Comparison of ENCODE assay signal across 8 mouse cellular contexts in genomic region chr6:49263081-49263846, GRCm38 (mm10). TPM values are rescaled to one million over a fixed set of nuclear protein-coding genes. Genes with fewer than 3 reads are reported as not detected.
DNase-seq lines count a peak whose midpoint lies in the region; ATAC-seq and TF ChIP-seq lines count a peak whose summit lies in the region.

No protein-coding gene starts in this region.

- H3K36me3 ChIP-seq in C2C12 (ENCODE audit: control insufficient read depth, insufficient read depth): peaks cover 13% of the 10 kb centered on the region
- H3K36me3 ChIP-seq in embryonic facial prominence, embryonic 12.5 days: no peaks in the 10 kb centered on the region
- no peaks in the 10 kb centered on the region for H3K36me3 ChIP-seq in heart, embryonic 15.5 days
- H3K36me3 ChIP-seq in lung, embryonic 16.5 days (ENCODE audit: control insufficient read depth, insufficient read depth, low read length): peaks cover 3% of the 10 kb centered on the region; the same call in 1 of the 2 replicates
- H3K36me3 ChIP-seq in neural tube, embryonic 15.5 days: no peaks in the 10 kb centered on the region

- peak; percentile 52 for DNase-seq in T-cell, adult 2 months (ENCODE audit: low spot score)
- peak; percentile 55 to 75 for DNase-seq in kidney, postnatal 4 days
- DNase-seq in thymus, postnatal 0 days (ENCODE audit: low spot score): peak; percentile 56

- H3K4me1 ChIP-seq in embryonic facial prominence, embryonic 12.5 days: peaks cover 19% of the 10 kb centered on the region
- H3K4me1 ChIP-seq in heart, embryonic 15.5 days (replicated peaks): peaks cover 28% of the 10 kb centered on the region
- H3K4me1 ChIP-seq in lung, embryonic 16.5 days (replicated peaks; ENCODE audit: control insufficient read depth, insufficient read depth, low read length): peaks cover 23% of the 10 kb centered on the region
- peaks cover 26% of the 10 kb centered on the region for H3K4me1 ChIP-seq in neural tube, embryonic 15.5 days

- no peak for TF ChIP-seq CTCF in C2C12 (IDR thresholded peaks at IDR 0.05; ENCODE audit: control insufficient read depth, insufficient read depth, insufficient read length)

- no peaks in the 10 kb centered on the region for H3K27me3 ChIP-seq in C2C12 (ENCODE audit: control insufficient read depth, insufficient read depth, insufficient read length)
- H3K27me3 ChIP-seq in embryonic facial prominence, embryonic 12.5 days: no peaks in the 10 kb centered on the region
- H3K27me3 ChIP-seq in heart, embryonic 15.5 days: no peaks in the 10 kb centered on the region
- no peaks in the 10 kb centered on the region for H3K27me3 ChIP-seq in lung, embryonic 16.5 days (ENCODE audit: control insufficient read depth, insufficient read depth, low read depth, low read length)
- H3K27me3 ChIP-seq in neural tube, embryonic 15.5 days (replicated peaks): no peaks in the 10 kb centered on the region

- peak overlapping the region; percentile 62 for H3K4me2 ChIP-seq in embryonic facial prominence, embryonic 12.5 days (replicated peaks)
- peak overlapping the region; percentile 70 for H3K4me2 ChIP-seq in heart, embryonic 15.5 days
- peak overlapping the region; percentile 67 for H3K4me2 ChIP-seq in lung, embryonic 16.5 days (ENCODE audit: low read depth, low read length)
- peak overlapping the region; percentile 70 for H3K4me2 ChIP-seq in neural tube, embryonic 15.5 days

- peak; percentile 58 for ATAC-seq in embryonic facial prominence, embryonic 12.5 days (ENCODE audit: insufficient number of reproducible peaks, insufficient read depth, low FRiP score, low TSS enrichment)
- ATAC-seq in heart, embryonic 15.5 days (replicated peaks; ENCODE audit: insufficient number of reproducible peaks, insufficient read depth, low FRiP score, low read depth): peak; percentile 74
- ATAC-seq in lung, embryonic 16.5 days (ENCODE audit: low read depth): peak; percentile 70
- peak; percentile 84 for ATAC-seq in neural tube, embryonic 15.5 days (ENCODE audit: low FRiP score)

- H3K4me3 ChIP-seq in C2C12 (ENCODE audit: insufficient read depth, poor library complexity, severe bottlenecking): peak overlapping the region; percentile 95
- peak overlapping the region; percentile 85 for H3K4me3 ChIP-seq in embryonic facial prominence, embryonic 12.5 days
- peak overlapping the region; percentile 88 for H3K4me3 ChIP-seq in heart, embryonic 15.5 days
- peak overlapping the region; percentile 100 for H3K4me3 ChIP-seq in lung, embryonic 16.5 days (ENCODE audit: low read length)
- H3K4me3 ChIP-seq in neural tube, embryonic 15.5 days (replicated peaks): peak overlapping the region; percentile 100

- peak overlapping the region; percentile 98 for H3K9ac ChIP-seq in embryonic facial prominence, embryonic 12.5 days
- peak overlapping the region; percentile 98 for H3K9ac ChIP-seq in heart, embryonic 15.5 days
- peak overlapping the region; percentile 100 for H3K9ac ChIP-seq in lung, embryonic 16.5 days (ENCODE audit: low read length)
- H3K9ac ChIP-seq in neural tube, embryonic 15.5 days (replicated peaks): peak overlapping the region; percentile 99

- peak overlapping the region; percentile 95 for H3ac ChIP-seq in C2C12 (ENCODE audit: control insufficient read depth, insufficient read length, low read depth)

- H3K9me3 ChIP-seq in embryonic facial prominence, embryonic 12.5 days: no peaks in the 10 kb centered on the region
- H3K9me3 ChIP-seq in heart, embryonic 15.5 days (replicated peaks): no peaks in the 10 kb centered on the region
- H3K9me3 ChIP-seq in lung, embryonic 16.5 days (ENCODE audit: control insufficient read depth, low read length): no peaks in the 10 kb centered on the region
- H3K9me3 ChIP-seq in neural tube, embryonic 15.5 days (replicated peaks): no peaks in the 10 kb centered on the region

- H3K79me3 ChIP-seq in C2C12 (ENCODE audit: low read depth): peaks cover 55% of the 10 kb centered on the region

- peaks cover 56% of the 10 kb centered on the region for H3K79me2 ChIP-seq in C2C12 (ENCODE audit: control insufficient read depth, insufficient read depth)

- WGBS in embryonic facial prominence, embryonic 12.5 days: under 1% methylated on average over 71 of the region's 71 CpGs
- under 1% methylated on average over 71 of the region's 71 CpGs for WGBS in heart, embryonic 15.5 days
- WGBS in lung, embryonic 16.5 days: under 1% methylated on average over 62 of the region's 71 CpGs
- under 1% methylated on average over 71 of the region's 71 CpGs for WGBS in neural tube, embryonic 15.5 days

- H3K27ac ChIP-seq in embryonic facial prominence, embryonic 12.5 days: peak overlapping the region; percentile 98
- peak overlapping the region; percentile 95 for H3K27ac ChIP-seq in heart, embryonic 15.5 days
- H3K27ac ChIP-seq in lung, embryonic 16.5 days (ENCODE audit: low read length): peak overlapping the region; percentile 99
- peak overlapping the region; percentile 98 for H3K27ac ChIP-seq in neural tube, embryonic 15.5 days (replicated peaks)

TF ChIP-seq in C2C12, 6 proteins besides CTCF, POLR2A, EP300 and RAD21:
- TF ChIP-seq MYOG (IDR thresholded peaks at IDR 0.05; ENCODE audit: control insufficient read depth, extremely low read depth, insufficient read length): no peak
- no peak for TF ChIP-seq FOSL1 (IDR thresholded peaks at IDR 0.05; ENCODE audit: insufficient read depth, low read length, poor library complexity, severe bottlenecking)
- TF ChIP-seq MAX (IDR thresholded peaks at IDR 0.05): no peak
- no peak for TF ChIP-seq MYOD1 (IDR thresholded peaks at IDR 0.05; ENCODE audit: control insufficient read depth, insufficient read length, low read depth)
- TF ChIP-seq CEBPB (IDR thresholded peaks at IDR 0.05; ENCODE audit: low read depth): no peak
- TF ChIP-seq USF1 (IDR thresholded peaks at IDR 0.05; ENCODE audit: low read depth): no peak

RNA-seq across cellular contexts. Expression of gene Tra2a, which starts 0.6 kb away (rescaled TPM):
- polyA plus RNA-seq in C2C12 (2012; fragmentation: generic; extraction: Trizol): 48.5 TPM
- 138 and 147 TPM in 2 replicates for polyA plus RNA-seq in embryonic facial prominence, embryonic 12.5 days (2016; fragmentation: Nextera tagmentation; extraction: Ambion mirVana)
- polyA plus RNA-seq in heart, embryonic 15.5 days (2015; fragmentation: Nextera tagmentation; extraction: Ambion mirVana): 55.5 and 59.6 TPM in 2 replicates
- polyA plus RNA-seq in lung, embryonic 16.5 days (2015; fragmentation: Nextera tagmentation; extraction: Ambion mirVana): 111 TPM in 2 replicates
- 102 and 109 TPM in 2 replicates for polyA plus RNA-seq in neural tube, embryonic 15.5 days (2015; fragmentation: Nextera tagmentation; extraction: Ambion mirVana)
- polyA plus RNA-seq in thymus, postnatal 0 days (2015; fragmentation: Nextera tagmentation; extraction: Ambion mirVana): 90.5 and 99.0 TPM in 2 replicates

RNA-seq across cellular contexts. Expression of gene Igf2bp3, which starts 48.5 kb away (rescaled TPM):
- 0.30 TPM for polyA plus RNA-seq in C2C12 (2012; fragmentation: generic; extraction: Trizol)
- 109 TPM in 2 replicates for polyA plus RNA-seq in embryonic facial prominence, embryonic 12.5 days (2016; fragmentation: Nextera tagmentation; extraction: Ambion mirVana)
- polyA plus RNA-seq in heart, embryonic 15.5 days (2015; fragmentation: Nextera tagmentation; extraction: Ambion mirVana): 33.0 and 33.4 TPM in 2 replicates
- polyA plus RNA-seq in lung, embryonic 16.5 days (2015; fragmentation: Nextera tagmentation; extraction: Ambion mirVana): 37.5 and 41.0 TPM in 2 replicates
- 18.8 and 29.9 TPM in 2 replicates for polyA plus RNA-seq in neural tube, embryonic 15.5 days (2015; fragmentation: Nextera tagmentation; extraction: Ambion mirVana)
- polyA plus RNA-seq in thymus, postnatal 0 days (2015; fragmentation: Nextera tagmentation; extraction: Ambion mirVana): 59.2 and 71.3 TPM in 2 replicates

RNA-seq across cellular contexts. Expression of gene Ccdc126, which starts 55.8 kb away (rescaled TPM):
- polyA plus RNA-seq in C2C12 (2012; fragmentation: generic; extraction: Trizol): 3.4 TPM
- polyA plus RNA-seq in embryonic facial prominence, embryonic 12.5 days (2016; fragmentation: Nextera tagmentation; extraction: Ambion mirVana): 7.8 and 8.3 TPM in 2 replicates
- 7.7 and 7.9 TPM in 2 replicates for polyA plus RNA-seq in heart, embryonic 15.5 days (2015; fragmentation: Nextera tagmentation; extraction: Ambion mirVana)
- 14.3 and 14.6 TPM in 2 replicates for polyA plus RNA-seq in lung, embryonic 16.5 days (2015; fragmentation: Nextera tagmentation; extraction: Ambion mirVana)
- 8.0 and 8.9 TPM in 2 replicates for polyA plus RNA-seq in neural tube, embryonic 15.5 days (2015; fragmentation: Nextera tagmentation; extraction: Ambion mirVana)
- 9.3 and 9.4 TPM in 2 replicates for polyA plus RNA-seq in thymus, postnatal 0 days (2015; fragmentation: Nextera tagmentation; extraction: Ambion mirVana)

Comparison
In these comparisons a context has a peak if more than half of its experiments do, and no peak if none do; other contexts are left out.
1. Peak in every context shown above with its lines: DNase-seq, ATAC-seq, H3K4me3 ChIP-seq and H3K27ac ChIP-seq.
2. RNA of gene Igf2bp3, which starts 48.5 kb away (polyA plus RNA-seq): 109 TPM in embryonic facial prominence, embryonic 12.5 days, 59.2 to 71.3 TPM in thymus, postnatal 0 days, 37.5 to 41.0 TPM in lung, embryonic 16.5 days, 33.0 to 33.4 TPM in heart, embryonic 15.5 days and 18.8 to 29.9 TPM in neural tube, embryonic 15.5 days; 0.30 TPM in C2C12 (single experiment); every median in the first group is over 10 times any median in the second.